Mouse (Mus musculus): ENCODE results near the gene Sfxn5. TPM values are rescaled to one million over a fixed set of nuclear protein-coding genes. Genes with fewer than 3 reads are reported as not detected.

Sfxn5 gene
- total and polyA plus RNA-seq, 3 experiments = 1.8 to 3.0 TPM; not detected in 1

GRCm38 (mm10) chr6:85276571-85276970, 56.7 kb downstream of the Sfxn5 start:
- no peak overlapping the region for H3K9ac ChIP-seq (ENCODE audit: control insufficient read depth, low read depth, low read length, poor library complexity, severe bottlenecking)
- H3K27me3 ChIP-seq (ENCODE audit: control insufficient read depth in 1 of 2, insufficient read depth in 2 of 2, low read length in 2 of 2) = no peaks in the 10 kb centered on the region
- TF ChIP-seq CHD2 (IDR thresholded peaks at IDR 0.05; ENCODE audit: low read length) (no peak), NRF1 (IDR thresholded peaks at IDR 0.05; ENCODE audit: insufficient read depth, low read depth, low read length, poor library complexity, severe bottlenecking) (no peak), MXI1 (IDR thresholded peaks at IDR 0.05; ENCODE audit: low read depth, low read length) (no peak), CTCF (IDR thresholded peaks at IDR 0.05 in 2 of 3, conservative IDR thresholded peaks at IDR 0.05 in 1 of 3; ENCODE audit: control insufficient read depth in 1 of 3, insufficient read depth in 1 of 3, low read depth in 2 of 3, low read length in 3 of 3, poor library complexity in 1 of 3, severe bottlenecking in 1 of 3) (no peak), POLR2AphosphoS2 (IDR thresholded peaks at IDR 0.05; ENCODE audit: low read length) (no peak), MAX (IDR thresholded peaks at IDR 0.05; ENCODE audit: low read length) (no peak), TAL1 (IDR thresholded peaks at IDR 0.05; ENCODE audit: low read length) (no peak), GABPA (IDR thresholded peaks at IDR 0.05; ENCODE audit: low read depth, low read length) (no peak), SMC3 (IDR thresholded peaks at IDR 0.05; ENCODE audit: low read depth, low read length) (no peak)
- no peaks in the 10 kb centered on the region for H3K36me3 ChIP-seq (ENCODE audit: control insufficient read depth in 1 of 2, insufficient read depth in 2 of 2, low read length in 2 of 2)
- no peaks in the 10 kb centered on the region for H3K4me1 ChIP-seq (ENCODE audit: control insufficient read depth in 1 of 2, insufficient read depth in 2 of 2, low read length in 2 of 2)
- no peak overlapping the region for H3K4me3 ChIP-seq (ENCODE audit: control insufficient read depth in 1 of 2, insufficient read depth in 1 of 2, low read depth in 2 of 2, low read length in 2 of 2)
- H3K27ac ChIP-seq (ENCODE audit: control insufficient read depth, low read depth, low read length) = no peak overlapping the region
- DNase-seq (ENCODE audit: low read depth, low spot score) = no peak
- no peaks in the 10 kb centered on the region for H3K9me3 ChIP-seq (replicated peaks; ENCODE audit: insufficient read depth, low read length)
- H3K79me2 ChIP-seq (ENCODE audit: control insufficient read depth, insufficient read depth, low read length, poor library complexity) = no peaks in the 10 kb centered on the region

- TF ChIP-seq NELFE (IDR thresholded peaks at IDR 0.05; ENCODE audit: low read depth, low read length) (no peak), ETS1 (IDR thresholded peaks at IDR 0.05; ENCODE audit: low read depth, low read length) (no peak), HCFC1 (IDR thresholded peaks at IDR 0.05; ENCODE audit: low read depth, low read length) (no peak)
- H3K79me2 ChIP-seq (ENCODE audit: control insufficient read depth, insufficient read depth, low read length, poor library complexity) = no peaks in the 10 kb centered on the region
- H3K4me1 ChIP-seq (ENCODE audit: control insufficient read depth in 1 of 2, insufficient read depth in 2 of 2, low read length in 2 of 2) = no peaks in the 10 kb centered on the region
- DNase-seq (ENCODE audit: low read depth, low spot score) = no peak
- no peaks in the 10 kb centered on the region for H3K36me3 ChIP-seq (ENCODE audit: control insufficient read depth in 1 of 2, insufficient read depth in 2 of 2, low read length in 2 of 2)
- H3K9me3 ChIP-seq (replicated peaks; ENCODE audit: insufficient read depth, low read length) = no peaks in the 10 kb centered on the region
- H3K27ac ChIP-seq (ENCODE audit: control insufficient read depth, low read depth, low read length) = no peak overlapping the region
- no peaks in the 10 kb centered on the region for H3K27me3 ChIP-seq (ENCODE audit: control insufficient read depth in 1 of 2, insufficient read depth in 2 of 2, low read length in 2 of 2)
- no peak overlapping the region for H3K9ac ChIP-seq (ENCODE audit: control insufficient read depth, low read depth, low read length, poor library complexity, severe bottlenecking)
- no peak overlapping the region for H3K4me3 ChIP-seq (ENCODE audit: control insufficient read depth in 1 of 2, insufficient read depth in 1 of 2, low read depth in 2 of 2, low read length in 2 of 2)
These were observed 60.8 kb downstream of the Sfxn5 start for GRCm38 (mm10) chr6:85272436-85272835.

- TF ChIP-seq ZC3H11A (IDR thresholded peaks at IDR 0.05; ENCODE audit: low read depth, low read length) (no peak), POLR2AphosphoS5 (IDR thresholded peaks at IDR 0.05; ENCODE audit: borderline replicate concordance, low read depth, low read length) (no peak), NELFE (IDR thresholded peaks at IDR 0.05; ENCODE audit: low read depth, low read length) (no peak), TCF12 (IDR thresholded peaks at IDR 0.05; ENCODE audit: low read depth, low read length) (no peak), GATA1 (IDR thresholded peaks at IDR 0.05; ENCODE audit: low read depth, low read length) (no peak)
- Histone ChIP-seq H3K9me3 (replicated peaks; ENCODE audit: insufficient read depth, low read length) (no peaks in the 10 kb centered on the region), H3K9ac (ENCODE audit: control insufficient read depth, low read depth, low read length, poor library complexity, severe bottlenecking) (no peak overlapping the region), H3K79me2 (ENCODE audit: control insufficient read depth, insufficient read depth, low read length, poor library complexity) (no peaks in the 10 kb centered on the region), H3K27me3 (ENCODE audit: control insufficient read depth in 1 of 2, insufficient read depth in 2 of 2, low read length in 2 of 2) (no peaks in the 10 kb centered on the region), H3K36me3 (ENCODE audit: control insufficient read depth in 1 of 2, insufficient read depth in 2 of 2, low read length in 2 of 2) (no peaks in the 10 kb centered on the region), H3K4me1 (ENCODE audit: control insufficient read depth in 1 of 2, insufficient read depth in 2 of 2, low read length in 2 of 2) (no peaks in the 10 kb centered on the region), H3K4me3 (ENCODE audit: control insufficient read depth in 1 of 2, insufficient read depth in 1 of 2, low read depth in 2 of 2, low read length in 2 of 2) (no peak overlapping the region), H3K27ac (ENCODE audit: control insufficient read depth, low read depth, low read length) (no peak overlapping the region)
- no peak for DNase-seq (ENCODE audit: low read depth, low spot score)
These were observed 67.2 kb downstream of the Sfxn5 start for GRCm38 (mm10) chr6:85266060-85266459.
